Mouse (Mus musculus) liver, adult 2 months (tissue): Measurements from ENCODE around the gene B3galt4. TPM values are rescaled to one million over a fixed set of nuclear protein-coding genes. Genes with fewer than 3 reads are reported as not detected.
A peak's percentile ranks its signal among the peaks of the same experiment; 100 is the strongest.

ENCODE experiments used
- DNase-seq: peaks from one replicate; pipeline ENCODE4 v3.0.0-alpha.2; 2011; ENCODE audit warnings: low read depth, low spot score; ENCODE audit errors: extremely low read depth
- H3K27ac ChIP-seq: fragments of 200-500 bp; replicated peaks from 2 replicates; pipeline ENCODE4 v1.5.1; 2012; ENCODE audit warnings: low read depth, mild to moderate bottlenecking, control low read depth, inconsistent platforms, low read length; ENCODE audit not compliant: insufficient read depth
- H3K27me3 ChIP-seq: fragments of 200-500 bp; 2 replicates; pipeline ENCODE4 v1.6.1; 2012; ENCODE audit warnings: mild to moderate bottlenecking, moderate library complexity, low read length, inconsistent platforms; ENCODE audit not compliant: control insufficient read depth, insufficient read depth
- H3K36me3 ChIP-seq: fragments of 200-500 bp; 2 replicates; pipeline ENCODE4 v1.6.1; 2012; ENCODE audit warnings: low read length, inconsistent platforms; ENCODE audit not compliant: control insufficient read depth, insufficient read depth
- H3K4me1 ChIP-seq: fragments of 200-500 bp; 2 replicates; pipeline ENCODE4 v1.6.1; 2011; ENCODE audit warnings: low read length; ENCODE audit not compliant: control insufficient read depth, insufficient read depth
- H3K4me3 ChIP-seq: fragments of 200-500 bp; 2 replicates; pipeline ENCODE4 v1.5.1; 2011; ENCODE audit warnings: low read depth, mild to moderate bottlenecking, control low read depth, low read length, moderate library complexity; ENCODE audit not compliant: insufficient read depth
- H3K79me2 ChIP-seq: fragments of 200-500 bp; 2 replicates; pipeline ENCODE4 v1.6.1; 2012; ENCODE audit warnings: inconsistent platforms, mild to moderate bottlenecking, low read length, moderate library complexity; ENCODE audit not compliant: control insufficient read depth, insufficient read depth
- H3K9ac ChIP-seq: fragments of 200-500 bp; 2 replicates; pipeline ENCODE4 v1.6.1; 2012; ENCODE audit warnings: low read depth, mild to moderate bottlenecking, control low read depth, inconsistent platforms, low read length
- CTCF ChIP-seq: fragments of 200-500 bp; IDR thresholded peaks from 2 replicates; pipeline ENCODE4 v1.5.1; 2011; ENCODE audit warnings: low read depth, low read length, control low read depth
- POLR2A ChIP-seq: fragments of 200-500 bp; IDR thresholded peaks from 2 replicates; pipeline ENCODE4 v1.6.1; 2011; ENCODE audit warnings: low read length, control low read depth; ENCODE audit not compliant: insufficient read depth; ENCODE audit errors: extremely low read depth
- WGBS: fragments of 180-500 bp; shearing (Covaris S2); methylation state at CpG from one replicate; pipeline ENCODE4 v1.1.7; 2018; 5-methylcytosine and 5-hydroxymethylcytosine counted together
- polyA plus RNA-seq: library from polyadenylated mRNA; depleted of rRNA; stranded (reverse); fragments of >200 nt; gene quantifications from 2 replicates; pipeline ENCODE4 v1.2.3, GENCODE M21; 2012
- total RNA-seq: library from RNA; depleted of rRNA; stranded (reverse); fragments of >200 nt; gene quantifications from 2 replicates; pipeline ENCODE4 v1.2.3, GENCODE M21; 2014

B3galt4 gene
- total and polyA plus RNA-seq, 2 experiments, result 0.55 to 0.97 TPM

GRCm38 (mm10) chr17:33962876-33963275 lies 11.6 kb upstream of the B3galt4 start:
- Histone ChIP-seq H3K27ac (no peak overlapping the region), H3K27me3 (no peaks in the 10 kb centered on the region), H3K36me3 (peaks cover 10% of the 10 kb centered on the region; the same call in 1 of the 2 replicates), H3K4me3 (no peak overlapping the region), H3K4me1 (no peaks in the 10 kb centered on the region), H3K79me2 (no peaks in the 10 kb centered on the region), H3K9ac (no peak overlapping the region)
- DNase-seq, result no peak
- WGBS, result 92% methylated on average over 7 of the region's 7 CpGs
- no peak for TF ChIP-seq POLR2A
- no peak for TF ChIP-seq CTCF

- TF ChIP-seq CTCF, result no peak
- 95% methylated on average over 15 of the region's 15 CpGs for WGBS
- Histone ChIP-seq H3K36me3 (peaks cover 6% of the 10 kb centered on the region; the same call in 1 of the 2 replicates), H3K79me2 (peaks cover 5% of the 10 kb centered on the region; the same call in 1 of the 2 replicates), H3K27ac (no peak overlapping the region), H3K9ac (no peak overlapping the region), H3K27me3 (no peaks in the 10 kb centered on the region), H3K4me1 (peaks cover 3% of the 10 kb centered on the region; the same call in 1 of the 2 replicates), H3K4me3 (no peak overlapping the region)
- DNase-seq, result no peak
Measured at GRCm38 (mm10) chr17:33959948-33960347, 8.7 kb upstream of the B3galt4 start.

DNA sequence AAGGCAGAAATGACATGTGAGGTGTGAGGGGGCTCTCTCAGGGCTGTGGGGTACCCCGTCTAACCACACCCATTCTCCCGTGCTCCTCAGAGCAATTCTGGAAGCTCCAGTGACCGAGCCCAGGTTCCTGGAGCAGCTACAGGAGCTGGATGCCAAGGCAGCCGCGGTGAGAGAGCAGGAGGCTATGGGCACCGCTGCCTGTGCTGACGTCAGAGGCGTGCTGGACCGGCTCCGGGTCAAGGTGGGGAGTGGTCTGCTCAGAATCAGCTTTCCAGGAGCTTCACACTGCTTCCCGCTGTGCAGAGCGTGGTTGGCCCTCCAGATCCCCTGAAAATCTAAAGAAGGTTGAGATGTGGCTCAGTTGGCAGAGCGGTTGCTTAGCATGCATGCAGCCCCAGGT lies 7.8 kb upstream of the B3galt4 start:
- 98% methylated on average over 13 of the region's 13 CpGs for WGBS
- peaks cover 3% of the 10 kb centered on the region for H3K4me1 ChIP-seq
- no peak for TF ChIP-seq CTCF
- peaks cover 5% of the 10 kb centered on the region; the same call in 1 of the 2 replicates for H3K36me3 ChIP-seq
- H3K27me3 ChIP-seq, result no peaks in the 10 kb centered on the region
- DNase-seq, result no peak
- no peak overlapping the region for H3K27ac ChIP-seq
- no peak overlapping the region for H3K4me3 ChIP-seq
- H3K9ac ChIP-seq, result no peak overlapping the region
- peaks cover 5% of the 10 kb centered on the region; the same call in 1 of the 2 replicates for H3K79me2 ChIP-seq

DNA sequence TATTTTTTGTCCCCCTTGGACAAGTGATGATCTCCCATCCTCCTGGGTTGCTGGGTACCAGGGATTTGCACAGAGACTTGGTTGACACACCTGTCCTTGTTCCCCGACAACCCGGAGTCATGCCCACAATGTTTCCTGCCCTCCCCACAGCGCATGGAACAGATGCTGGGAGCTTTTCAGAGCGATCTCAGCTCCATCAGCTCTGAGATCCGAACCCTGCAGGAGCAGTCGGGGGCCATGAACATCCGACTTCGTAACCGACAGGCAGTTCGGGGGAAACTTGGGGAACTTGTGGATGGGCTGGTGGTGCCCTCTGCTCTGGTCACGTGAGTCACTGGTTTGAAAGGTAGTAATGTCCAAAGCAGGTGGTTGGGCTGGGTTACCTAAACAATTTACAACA lies 7.2 kb upstream of the B3galt4 start:
- H3K9ac ChIP-seq, result no peak overlapping the region
- no peak overlapping the region for H3K4me3 ChIP-seq
- peaks cover 6% of the 10 kb centered on the region for H3K36me3 ChIP-seq
- no peak overlapping the region for H3K27ac ChIP-seq
- H3K4me1 ChIP-seq, result peaks cover 5% of the 10 kb centered on the region
- TF ChIP-seq POLR2A, result no peak
- WGBS, result 97% methylated on average over 11 of the region's 11 CpGs
- DNase-seq, result no peak
- peaks cover 5% of the 10 kb centered on the region; the same call in 1 of the 2 replicates for H3K79me2 ChIP-seq
- H3K27me3 ChIP-seq, result no peaks in the 10 kb centered on the region

GRCm38 (mm10) chr17:33957493-33957892 lies 6.2 kb upstream of the B3galt4 start:
- TF ChIP-seq CTCF, result no peak
- TF ChIP-seq POLR2A, result no peak
- H3K9ac ChIP-seq, result no peak overlapping the region
- peaks cover 5% of the 10 kb centered on the region; the same call in 1 of the 2 replicates for H3K79me2 ChIP-seq
- H3K4me3 ChIP-seq, result no peak overlapping the region
- no peak for DNase-seq
- H3K27me3 ChIP-seq, result no peaks in the 10 kb centered on the region
- H3K27ac ChIP-seq, result no peak overlapping the region
- peaks cover 15% of the 10 kb centered on the region for H3K36me3 ChIP-seq
- WGBS, result 87% methylated on average over 6 of the region's 6 CpGs
- peaks cover 9% of the 10 kb centered on the region for H3K4me1 ChIP-seq

- TF ChIP-seq POLR2A (no peak), CTCF (no peak)
- Histone ChIP-seq H3K27me3 (no peaks in the 10 kb centered on the region), H3K79me2 (peaks cover 5% of the 10 kb centered on the region; the same call in 1 of the 2 replicates), H3K27ac (peak overlapping the region; percentile 93), H3K4me3 (peak overlapping the region; percentile 81), H3K4me1 (peaks cover 9% of the 10 kb centered on the region), H3K36me3 (peaks cover 21% of the 10 kb centered on the region), H3K9ac (peak overlapping the region; percentile 83)
- WGBS, result 5% methylated on average over 10 of the region's 10 CpGs
- no peak for DNase-seq
Measured at GRCm38 (mm10) chr17:33956336-33956735, 5.0 kb upstream of the B3galt4 start.
